Mouse (Mus musculus) kidney, adult 2 months (tissue): ENCODE measurements at regions not wholly inside any gene's neighbourhood (a gene's known extent, or its start where the extent isn't known, plus 50 kb on each side); places are given as distances from the start of the nearest gene placed in this dataset.

Source experiments
- CTCF ChIP-seq: fragments of 200-500 bp; conservative IDR thresholded peaks from 2 replicates; pipeline ENCODE4 v1.5.1; 2011; ENCODE audit warnings: low read depth, mild to moderate bottlenecking, control low read depth, low read length, moderate library complexity, mixed read lengths; ENCODE audit not compliant: insufficient read depth, insufficient read length
- POLR2A ChIP-seq: fragments of 200-500 bp; IDR thresholded peaks from one replicate; pipeline ENCODE4 v1.6.1; 2011; ENCODE audit warnings: low read depth, low read length, control low read depth

DNA sequence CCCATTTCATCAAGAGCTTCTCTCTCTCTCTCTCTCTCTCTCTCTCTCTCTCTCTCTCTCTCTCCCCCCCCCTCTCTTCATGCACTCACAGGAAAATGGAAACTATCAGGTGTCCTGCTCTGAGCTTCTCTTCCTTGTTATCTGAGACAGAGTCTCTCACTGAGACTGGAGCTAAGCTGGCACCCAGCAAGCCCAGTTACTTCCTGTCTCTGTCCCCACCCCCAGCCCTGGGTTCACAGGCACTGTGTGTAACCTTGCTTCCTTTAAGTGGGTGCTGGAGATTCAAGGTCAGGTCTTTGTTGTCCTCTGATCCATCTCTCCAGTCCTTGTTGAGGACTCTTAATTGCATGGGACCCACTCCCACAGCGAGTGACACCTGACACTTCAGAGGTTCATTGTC, 203.7 kb upstream of the Ddx18 start:
- TF ChIP-seq CTCF (no peak), POLR2A (no peak)
